Mouse (Mus musculus) stomach, embryonic 16.5 days (tissue): ENCODE data around the gene Glmp. TPM values are rescaled to one million over a fixed set of nuclear protein-coding genes. Genes with fewer than 3 reads are reported as not detected.

Experiments
- ATAC-seq: fragments of 200-750 bp; cut with Nextera tagmentation; 2 replicates; pipeline ENCODE4 v1.8.0; 2017; ENCODE audit warnings: moderate number of reproducible peaks, moderate TSS enrichment; ENCODE audit not compliant: insufficient read depth, low FRiP score
- H3K27ac ChIP-seq: fragments of 300-500 bp; sonication (generic); 2 replicates; pipeline ENCODE4 v1.5.1; 2014; ENCODE audit warnings: low read length
- H3K27me3 ChIP-seq: fragments of 300-500 bp; sonication (generic); 2 replicates; pipeline ENCODE4 v1.6.1; 2014; ENCODE audit warnings: low read length, control low read depth, mixed read lengths; ENCODE audit not compliant: control insufficient read depth, insufficient read depth
- H3K36me3 ChIP-seq: fragments of 300-500 bp; sonication (generic); 2 replicates; pipeline ENCODE4 v1.6.1; 2014; ENCODE audit warnings: low read length; ENCODE audit not compliant: control insufficient read depth, insufficient read depth
- H3K4me1 ChIP-seq: fragments of 300-500 bp; sonication (generic); 2 replicates; pipeline ENCODE4 v1.6.1; 2014; ENCODE audit warnings: low read length, control low read depth, mixed read lengths; ENCODE audit not compliant: control insufficient read depth, insufficient read depth
- H3K4me2 ChIP-seq: fragments of 300-500 bp; sonication (generic); 2 replicates; pipeline ENCODE4 v1.6.1; 2014; ENCODE audit warnings: low read depth, low read length, mixed read lengths
- H3K4me3 ChIP-seq: fragments of 300-500 bp; sonication (generic); replicated peaks from 2 replicates; pipeline ENCODE4 v1.5.1; 2014; ENCODE audit warnings: mild to moderate bottlenecking, low read length
- H3K9ac ChIP-seq: fragments of 300-500 bp; sonication (generic); 2 replicates; pipeline ENCODE4 v1.6.1; 2014; ENCODE audit warnings: low read length
- H3K9me3 ChIP-seq: fragments of 300-500 bp; sonication (generic); replicated peaks from 2 replicates; pipeline ENCODE4 v1.6.1; 2016; ENCODE audit warnings: low read length, control low read depth; ENCODE audit not compliant: control insufficient read depth
- WGBS: fragments of 180-500 bp; shearing (Covaris S2); extraction: QIAGEN DNeasy Blood & Tissue Kit; methylation state at CpG from one replicate; pipeline ENCODE4 v1.1.7; 2014; 5-methylcytosine and 5-hydroxymethylcytosine counted together
- polyA plus RNA-seq: library from polyadenylated mRNA; unstranded; fragments of >200 nt; fragmentation: Nextera tagmentation; extraction: Ambion mirVana; gene quantifications from 2 replicates; pipeline ENCODE4 v1.2.1, GENCODE M21; 2015

Gene Glmp
- polyA plus RNA-seq, 1 experiment from 2014 or later: 191 TPM

DNA sequence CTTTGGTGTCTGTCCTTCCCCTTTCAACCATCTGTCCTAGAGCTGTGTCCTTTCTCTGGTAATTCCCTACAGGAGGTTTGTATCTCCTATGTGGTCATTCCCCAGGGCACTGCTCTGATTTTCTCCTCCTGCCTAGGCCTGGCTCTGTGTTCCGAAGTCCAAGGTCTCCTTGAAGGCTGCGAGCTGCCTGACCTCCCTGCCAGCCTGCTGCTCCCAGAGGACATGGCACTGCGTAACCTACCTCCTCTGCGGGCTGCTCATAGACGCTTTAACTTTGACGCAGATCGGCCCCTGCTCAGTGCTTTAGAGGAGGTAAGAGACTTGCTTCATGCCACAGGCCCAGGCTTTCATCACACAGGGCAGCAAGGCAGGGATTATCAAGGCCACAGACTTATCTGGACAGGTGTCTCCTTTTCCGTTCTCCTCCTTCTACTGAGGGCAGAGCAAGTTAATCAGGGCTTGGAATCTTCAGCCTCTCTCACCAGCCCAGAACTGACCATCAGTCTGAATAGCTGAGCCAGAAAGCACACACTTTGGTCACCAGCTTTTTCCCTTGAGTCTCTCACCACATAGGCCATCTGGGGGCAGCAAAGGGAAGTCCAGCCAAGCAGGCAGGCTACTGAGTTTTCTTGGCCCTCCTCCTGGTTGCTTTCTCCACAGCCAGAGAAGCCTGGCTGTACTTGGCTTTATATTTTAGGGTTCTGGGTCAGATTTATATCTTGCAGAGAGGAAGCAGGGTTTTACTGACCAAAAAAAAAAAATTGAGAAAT lies 29.8 kb downstream of the Glmp start:
- no peaks in the 10 kb centered on the region for H3K27me3 ChIP-seq
- WGBS: 90% methylated on average over 8 of the region's 8 CpGs

GRCm38 (mm10) chr3:88359584-88359983 lies 34.8 kb downstream of the Glmp start:
- H3K27ac ChIP-seq: 0 out of 2 replicates have a peak overlapping the region, but pooled peaks have one; percentile 30
- H3K4me2 ChIP-seq: no peak overlapping the region
- no peak overlapping the region for H3K9ac ChIP-seq
- no peak for ATAC-seq
- no peak overlapping the region for H3K4me3 ChIP-seq
- H3K4me1 ChIP-seq: peaks cover 9% of the 10 kb centered on the region; the same call in 1 of the 2 replicates
- H3K9me3 ChIP-seq: no peaks in the 10 kb centered on the region
- no peaks in the 10 kb centered on the region for H3K27me3 ChIP-seq
- 70% methylated on average over 5 of the region's 5 CpGs for WGBS
- peaks cover 44% of the 10 kb centered on the region for H3K36me3 ChIP-seq

More for the DNA sequence above, 29.8 kb downstream of the Glmp start:
- ATAC-seq: no peak
- no peak overlapping the region for H3K9ac ChIP-seq
- H3K9me3 ChIP-seq: no peaks in the 10 kb centered on the region
- H3K27ac ChIP-seq: no peak overlapping the region
- H3K4me2 ChIP-seq: no peak overlapping the region
- peaks cover 43% of the 10 kb centered on the region for H3K36me3 ChIP-seq
- no peaks in the 10 kb centered on the region for H3K4me1 ChIP-seq
- no peak overlapping the region for H3K4me3 ChIP-seq

DNA sequence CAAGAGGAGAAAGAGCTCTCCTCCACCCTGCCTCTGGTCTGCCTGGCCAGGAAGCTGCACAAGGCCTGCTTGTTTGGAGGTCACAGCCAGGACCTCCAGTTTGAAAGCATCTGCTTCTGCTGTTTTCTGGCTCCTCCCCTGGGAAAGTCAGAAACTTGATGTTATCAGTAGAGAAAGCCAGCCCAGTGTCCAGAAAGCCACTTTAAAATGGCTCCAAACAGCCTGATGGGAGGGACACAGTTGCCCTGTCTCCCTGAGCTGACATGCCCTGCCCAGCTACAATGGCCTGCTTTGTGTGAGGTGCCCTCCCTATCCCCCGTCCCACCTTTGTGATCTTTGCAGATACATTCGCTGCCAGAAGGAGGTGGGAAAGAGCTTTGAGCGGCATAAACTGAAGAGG lies 35.2 kb downstream of the Glmp start:
- Histone ChIP-seq H3K4me1 (peaks cover 12% of the 10 kb centered on the region; the same call in 1 of the 2 replicates), H3K27me3 (0 out of 2 replicates have a peak, but pooled peaks cover 4% of the 10 kb centered on the region), H3K9me3 (no peaks in the 10 kb centered on the region), H3K27ac (0 out of 2 replicates have a peak overlapping the region, but pooled peaks have one; percentile 30), H3K4me3 (no peak overlapping the region), H3K9ac (no peak overlapping the region), H3K4me2 (no peak overlapping the region), H3K36me3 (peaks cover 44% of the 10 kb centered on the region)
- 60% methylated on average over 3 of the region's 3 CpGs for WGBS
- no peak for ATAC-seq

GRCm38 (mm10) chr3:88361096-88361495 lies 36.3 kb downstream of the Glmp start:
- H3K36me3 ChIP-seq: peaks cover 37% of the 10 kb centered on the region
- no peak overlapping the region for H3K4me2 ChIP-seq
- no peak for ATAC-seq
- 72% methylated on average over 6 of the region's 6 CpGs for WGBS
- no peaks in the 10 kb centered on the region for H3K9me3 ChIP-seq
- H3K27ac ChIP-seq: no peak overlapping the region
- H3K9ac ChIP-seq: no peak overlapping the region
- peaks cover 14% of the 10 kb centered on the region for H3K27me3 ChIP-seq
- peaks cover 12% of the 10 kb centered on the region; the same call in 1 of the 2 replicates for H3K4me1 ChIP-seq
- no peak overlapping the region for H3K4me3 ChIP-seq

DNA sequence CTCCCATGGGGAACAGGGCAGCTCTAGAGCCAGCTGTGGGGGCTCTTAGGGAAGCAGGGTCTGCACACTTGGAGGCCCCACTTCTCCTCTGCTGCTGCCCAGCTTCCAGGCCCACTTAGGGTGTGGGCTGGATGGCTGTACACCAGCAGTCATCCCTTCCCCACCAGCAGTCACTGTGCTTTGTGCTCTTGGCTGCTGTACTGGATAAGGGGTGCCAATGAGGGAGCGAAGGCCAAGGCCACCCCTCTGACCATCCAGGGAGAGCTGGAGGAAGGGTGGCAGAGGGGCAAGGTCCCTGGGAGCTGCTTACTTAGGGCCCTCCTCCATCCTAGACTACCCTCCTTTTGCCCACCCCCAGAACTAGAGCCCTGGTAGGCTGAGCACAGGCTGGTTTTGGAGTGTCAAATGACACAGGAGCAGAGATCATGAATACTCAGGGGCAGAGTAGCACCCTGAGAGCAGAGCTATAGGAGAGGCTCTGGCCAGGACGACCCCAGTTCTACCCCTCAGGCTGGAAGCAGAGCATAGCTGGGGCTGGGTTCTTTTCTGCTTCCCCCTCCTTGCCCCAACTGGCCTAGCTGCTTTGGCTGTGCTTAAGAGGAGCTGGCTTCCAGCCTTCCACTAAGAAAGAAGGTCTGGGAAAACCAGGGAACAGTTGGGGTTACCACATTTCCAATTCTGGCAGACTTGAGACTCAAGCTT lies 36.9 kb downstream of the Glmp start:
- H3K27me3 ChIP-seq: peaks cover 16% of the 10 kb centered on the region
- no peak overlapping the region for H3K4me3 ChIP-seq
- no peak overlapping the region for H3K27ac ChIP-seq
- ATAC-seq: no peak
- H3K4me2 ChIP-seq: no peak overlapping the region
- H3K9ac ChIP-seq: no peak overlapping the region
- peaks cover 37% of the 10 kb centered on the region for H3K36me3 ChIP-seq
- no peaks in the 10 kb centered on the region for H3K9me3 ChIP-seq
- 90% methylated on average over 2 of the region's 2 CpGs for WGBS
- H3K4me1 ChIP-seq: peaks cover 12% of the 10 kb centered on the region; the same call in 1 of the 2 replicates

DNA sequence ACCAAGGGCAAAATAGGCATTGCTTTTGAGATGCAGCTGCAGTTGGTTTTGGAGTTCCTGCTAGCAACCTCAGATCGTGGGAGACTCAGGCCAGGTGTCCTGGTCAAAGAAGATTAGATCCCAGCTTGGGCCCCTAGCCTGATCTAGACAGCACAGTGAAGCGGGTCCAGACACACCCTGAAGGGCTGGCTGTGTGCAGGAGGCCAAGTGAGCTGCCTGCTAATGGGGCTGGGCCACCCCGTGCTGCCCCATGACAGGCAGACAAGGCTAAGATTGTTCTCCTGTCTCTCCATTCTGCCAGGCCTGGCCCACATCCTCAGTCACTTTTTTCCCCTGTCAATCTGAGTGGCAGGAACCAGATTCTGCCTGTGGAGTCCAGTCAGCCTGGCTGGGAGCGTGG lies 38.9 kb downstream of the Glmp start:
- no peak overlapping the region for H3K4me2 ChIP-seq
- peak overlapping the region; percentile 26; the same call in 1 of the 2 replicates for H3K27ac ChIP-seq
- H3K27me3 ChIP-seq: peaks cover 16% of the 10 kb centered on the region
- peaks cover 12% of the 10 kb centered on the region; the same call in 1 of the 2 replicates for H3K4me1 ChIP-seq
- no peak for ATAC-seq
- no peak overlapping the region for H3K4me3 ChIP-seq
- peaks cover 30% of the 10 kb centered on the region for H3K36me3 ChIP-seq
- WGBS: 61% methylated on average over 4 of the region's 4 CpGs
- H3K9ac ChIP-seq: no peak overlapping the region
- H3K9me3 ChIP-seq: no peaks in the 10 kb centered on the region

DNA sequence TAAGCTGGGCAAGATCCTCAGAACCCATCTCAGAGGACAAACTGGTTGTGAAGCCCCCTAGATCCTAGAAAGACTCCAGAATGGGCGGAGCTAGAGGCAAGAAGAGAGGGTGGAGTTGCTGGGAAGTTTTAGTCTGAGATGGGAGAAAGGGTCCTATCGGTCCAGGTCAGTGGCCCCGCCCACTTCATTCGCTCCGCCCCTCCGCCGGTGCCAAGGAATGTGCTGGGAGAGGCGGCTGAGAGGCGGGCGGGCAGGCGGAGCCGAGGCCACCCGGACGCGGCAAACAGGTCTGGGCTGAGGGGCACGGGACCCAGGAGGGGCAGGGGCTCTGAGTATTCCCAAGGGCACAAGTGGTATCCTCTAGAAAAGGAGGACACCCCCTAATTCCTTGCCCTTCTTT lies 39.5 kb downstream of the Glmp start, which contains the start of gene Paqr6:
TSS of gene Paqr6 (plus strand) at position 248 of the 400 bp plus-strand sequence.
- peak within 1 kb of the TSS; percentile 61 for H3K9ac ChIP-seq
- peaks cover 16% of the 10 kb centered on the region for H3K27me3 ChIP-seq
- peak within 1 kb of the TSS; percentile 34 for H3K4me3 ChIP-seq
- H3K4me2 ChIP-seq: peak within 1 kb of the TSS; percentile 50
- peak; percentile 52 for ATAC-seq
- no peaks in the 10 kb centered on the region for H3K9me3 ChIP-seq
- peaks cover 12% of the 10 kb centered on the region; the same call in 1 of the 2 replicates for H3K4me1 ChIP-seq
- H3K27ac ChIP-seq: peak within 1 kb of the TSS; percentile 26; the same call in 1 of the 2 replicates
- H3K36me3 ChIP-seq: peaks cover 23% of the 10 kb centered on the region
- 5% methylated on average over 16 of the region's 16 CpGs for WGBS

GRCm38 (mm10) chr3:88365705-88366361 lies 41.0 kb downstream of the Glmp start:
- H3K9me3 ChIP-seq: no peaks in the 10 kb centered on the region
- no peak overlapping the region for H3K4me2 ChIP-seq
- no peak overlapping the region for H3K9ac ChIP-seq
- peaks cover 16% of the 10 kb centered on the region for H3K27me3 ChIP-seq
- H3K4me3 ChIP-seq: no peak overlapping the region
- no peak overlapping the region for H3K27ac ChIP-seq
- 41% methylated on average over 34 of the region's 34 CpGs for WGBS
- H3K4me1 ChIP-seq: peaks cover 12% of the 10 kb centered on the region; the same call in 1 of the 2 replicates
- no peak for ATAC-seq
- peaks cover 12% of the 10 kb centered on the region for H3K36me3 ChIP-seq
